Mouse (Mus musculus) Muller cell, postnatal 12 days (primary cell): ENCODE measurements around the gene Cdpf1.
"Not testable (repeated sequence)": the region's sequence is repeated elsewhere in the genome, so short reads cannot be mapped to it uniquely, and the experiment has no call there.

Experiments
- DNase-seq: peaks from one replicate; pipeline ENCODE4 v3.0.0-alpha.2; 2015; ENCODE audit errors: inconsistent ontology term

Cdpf1 gene

DNA sequence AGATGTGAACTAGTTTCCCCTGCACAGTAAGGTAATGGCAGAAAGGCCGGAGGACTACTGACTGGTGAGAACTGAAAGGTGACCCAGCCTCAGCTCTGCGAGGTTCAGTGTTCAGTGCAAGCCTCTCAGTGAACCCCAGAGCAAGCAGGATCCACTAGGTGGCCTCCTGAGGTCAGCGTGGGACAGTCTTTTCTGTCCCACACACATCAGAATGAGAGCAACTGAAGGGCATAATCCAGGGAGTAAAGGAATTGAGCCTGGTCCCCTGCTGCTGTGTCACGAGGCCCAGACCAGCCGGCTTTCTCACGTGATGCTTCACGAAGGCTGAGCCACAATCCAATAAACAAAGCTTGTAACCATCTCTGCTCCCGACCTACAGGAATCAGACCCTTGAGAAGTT is 3.1 kb downstream of the Cdpf1 start:
- DNase-seq, result no peak

DNA sequence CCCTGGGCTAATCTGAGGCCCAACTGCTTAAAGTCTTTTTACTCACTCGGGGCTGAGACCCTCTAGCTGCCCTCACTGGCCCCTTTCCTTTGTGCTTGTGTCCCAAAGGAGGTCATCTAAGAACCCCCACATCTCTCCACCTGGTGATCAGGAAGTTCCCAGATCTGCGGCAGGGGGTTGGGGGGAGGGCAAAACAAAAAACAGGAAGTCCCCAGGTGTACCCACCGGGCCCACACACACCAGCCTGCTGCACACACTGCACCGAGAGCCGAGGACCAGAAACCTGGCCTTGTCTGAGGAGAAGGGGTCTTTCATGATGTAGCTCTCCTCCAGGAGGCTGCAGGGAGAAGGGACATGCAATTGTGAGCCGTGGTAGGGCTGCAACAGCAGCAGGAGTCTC is 3.5 kb downstream of the Cdpf1 start:
- DNase-seq, result no peak

DNA sequence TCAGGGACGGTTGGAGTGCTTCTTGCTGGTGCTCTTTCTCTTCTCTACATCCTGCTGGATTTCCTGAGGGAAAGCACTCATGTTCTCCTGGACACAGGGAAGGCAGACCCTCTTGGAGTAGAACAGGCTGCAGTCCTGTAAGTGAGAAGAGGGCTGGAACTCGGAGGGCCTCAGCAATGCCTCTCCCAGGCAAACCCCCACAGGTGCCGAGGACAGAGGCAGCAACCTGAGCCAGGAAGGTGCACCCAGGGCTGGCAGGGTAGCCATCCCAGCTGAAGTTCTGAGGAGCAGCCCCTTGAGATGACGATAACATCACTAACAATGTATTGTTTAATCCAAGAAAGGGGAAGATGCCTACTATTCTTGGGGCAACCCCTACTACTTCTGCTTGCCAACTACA is 4.1 kb downstream of the Cdpf1 start:
- no peak for DNase-seq

DNA sequence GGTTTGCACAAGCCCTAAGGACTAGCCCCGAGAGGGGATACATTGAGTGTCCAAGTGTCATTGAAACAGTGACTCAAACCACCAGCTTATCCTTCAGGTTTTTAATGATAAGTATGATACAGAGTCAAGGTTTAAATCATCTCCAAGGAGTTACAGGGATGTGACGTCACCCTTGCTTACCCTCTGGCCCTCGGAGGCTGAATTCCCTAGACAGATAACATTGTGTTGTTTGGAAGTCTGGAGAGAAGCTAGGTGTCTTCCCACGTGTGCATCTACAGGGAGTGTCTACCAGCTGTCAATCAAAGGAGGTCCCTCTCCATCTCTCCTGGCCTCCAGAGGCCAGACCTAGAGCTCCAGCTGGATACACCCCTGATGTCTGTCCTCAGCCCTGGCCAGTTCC is 4.6 kb downstream of the Cdpf1 start:
- DNase-seq, result no peak

DNA sequence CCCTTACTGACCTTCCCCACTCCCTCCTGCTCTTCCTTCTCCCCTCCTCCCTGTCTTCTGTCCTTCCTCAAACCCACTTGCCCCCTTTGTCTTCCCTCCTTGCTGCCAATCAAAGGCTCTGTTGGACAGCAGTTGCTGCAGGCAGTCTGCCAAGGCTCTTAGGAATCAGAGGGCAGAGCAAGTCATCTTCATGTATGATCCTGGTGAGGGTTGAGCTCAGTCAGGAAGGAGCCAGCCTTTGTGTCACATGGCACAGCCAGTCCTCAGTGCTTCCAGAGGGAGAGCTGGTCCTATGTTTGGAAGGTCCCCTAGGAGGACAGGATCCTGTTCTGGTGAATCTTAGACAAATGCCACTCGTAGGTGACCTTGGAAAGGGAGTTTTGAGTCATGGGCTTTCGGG is 8.6 kb downstream of the Cdpf1 start:
- DNase-seq, result no peak

DNA sequence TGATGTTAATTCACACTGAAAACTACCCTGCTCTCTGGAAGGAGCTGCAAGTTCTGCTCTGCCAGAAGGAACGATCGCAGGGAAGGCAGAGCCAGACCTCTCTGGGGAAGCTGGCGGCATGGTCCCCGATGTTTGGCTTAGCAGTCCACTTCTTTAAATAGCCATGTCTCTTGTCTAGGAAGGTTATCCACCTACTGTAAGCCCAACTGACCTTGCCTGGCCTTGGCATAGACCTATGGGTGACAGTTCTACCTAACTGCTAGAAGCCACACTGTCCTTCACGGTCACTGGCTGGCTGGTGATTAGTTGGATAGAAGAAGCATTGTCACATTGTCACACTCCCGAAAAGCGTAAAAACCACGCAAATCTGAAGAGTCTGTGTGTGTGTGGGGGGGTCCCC is 12.8 kb downstream of the Cdpf1 start:
- no peak for DNase-seq

DNA sequence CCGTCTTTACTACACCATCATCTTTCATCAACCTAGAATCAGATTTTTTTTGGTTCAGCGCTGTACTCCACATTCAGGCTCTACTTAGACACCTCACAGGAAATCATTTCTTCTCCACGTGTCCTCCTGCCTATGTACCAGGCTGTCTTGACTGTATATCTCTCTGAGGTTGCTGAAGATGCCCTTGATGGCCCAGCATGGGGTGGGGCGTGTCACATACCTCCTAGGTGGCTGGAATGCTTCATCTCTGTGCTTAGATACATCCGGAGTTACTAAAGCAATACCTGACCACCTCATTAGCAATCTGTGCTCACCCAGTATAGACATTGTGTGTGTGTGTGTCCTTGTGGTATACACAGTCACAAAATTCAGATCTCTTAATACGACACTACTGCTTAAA is 16.0 kb downstream of the Cdpf1 start:
- no peak for DNase-seq

DNA sequence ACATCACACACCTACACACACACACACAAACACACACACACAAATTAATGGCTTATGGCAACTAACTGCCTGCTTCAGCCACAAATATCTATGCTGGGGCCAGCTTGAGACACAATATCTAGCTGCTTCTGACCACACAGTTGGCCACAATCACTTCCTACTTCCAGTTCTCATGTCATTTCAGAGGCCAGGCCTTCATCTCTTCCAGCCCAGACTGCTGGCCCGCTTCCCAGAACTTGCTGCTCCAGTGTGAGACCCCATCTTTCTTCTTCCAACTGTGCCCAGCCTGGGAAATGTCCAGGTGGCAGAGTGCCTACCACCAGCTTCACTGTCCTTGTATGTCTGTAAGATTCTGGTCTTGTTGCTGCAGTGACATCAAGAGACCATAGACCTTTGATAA is 18.7 kb downstream of the Cdpf1 start:
- peak; percentile 83 for DNase-seq

DNA sequence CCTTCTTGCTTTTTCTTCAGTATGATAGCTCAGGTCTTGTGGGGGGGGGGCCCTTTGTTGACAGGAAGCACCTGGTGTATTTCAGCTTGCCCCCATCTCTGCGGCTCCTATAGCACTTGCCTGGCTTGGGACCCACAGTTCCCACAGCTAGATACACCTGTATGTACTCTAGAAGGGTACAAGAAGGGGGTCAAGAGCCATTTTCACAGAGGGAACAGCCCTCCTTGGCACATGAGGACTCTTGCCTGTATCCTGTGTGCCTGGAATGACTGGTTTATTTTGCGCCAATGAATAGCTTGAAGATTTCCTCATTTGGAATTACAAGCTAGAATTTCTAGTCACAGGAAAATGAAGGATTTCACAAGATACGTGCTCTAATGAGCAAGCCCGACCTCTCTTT is 20.0 kb downstream of the Cdpf1 start:
- DNase-seq, result no peak

DNA sequence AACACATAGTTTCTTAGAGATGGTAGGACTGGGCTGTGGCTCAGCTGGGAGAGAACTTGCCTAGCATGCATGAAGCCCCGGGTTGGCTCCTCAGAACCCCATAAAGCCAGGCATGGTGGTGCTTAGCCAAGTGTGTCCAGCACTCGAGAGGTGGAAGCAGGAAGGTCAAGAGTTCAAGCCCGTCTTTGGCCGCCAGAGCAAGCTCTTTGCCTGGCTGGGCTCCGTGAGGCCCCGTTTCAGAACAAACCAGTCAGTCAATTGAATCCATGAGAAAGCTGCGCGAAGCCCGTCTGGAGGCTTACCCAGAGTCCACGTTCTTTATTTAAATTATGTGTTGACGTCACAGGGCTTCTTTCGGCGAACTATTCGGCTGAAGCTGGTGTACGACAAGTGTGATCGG is 22.9 kb downstream of the Cdpf1 start:
- no peak for DNase-seq

DNA sequence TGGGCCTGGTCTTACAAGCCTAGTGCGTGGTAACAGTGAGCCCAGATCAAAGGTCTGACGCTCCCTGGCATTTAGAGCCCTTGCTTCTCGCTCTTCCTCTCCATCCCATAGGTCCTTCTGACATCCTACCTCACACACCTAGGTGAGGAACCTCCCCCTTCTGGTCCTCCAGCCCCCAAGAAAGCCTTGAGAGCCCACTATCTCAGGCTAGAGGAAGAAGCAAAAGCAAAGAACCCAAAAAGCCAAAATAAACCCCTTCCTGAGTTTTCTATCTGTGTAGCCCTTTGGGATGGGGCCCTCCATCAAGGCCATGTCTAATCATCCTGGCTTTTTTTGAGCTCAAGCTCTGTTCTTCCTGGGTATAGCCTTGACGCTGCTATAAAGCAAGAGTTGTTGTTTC is 23.4 kb downstream of the Cdpf1 start:
- DNase-seq, result no peak

DNA sequence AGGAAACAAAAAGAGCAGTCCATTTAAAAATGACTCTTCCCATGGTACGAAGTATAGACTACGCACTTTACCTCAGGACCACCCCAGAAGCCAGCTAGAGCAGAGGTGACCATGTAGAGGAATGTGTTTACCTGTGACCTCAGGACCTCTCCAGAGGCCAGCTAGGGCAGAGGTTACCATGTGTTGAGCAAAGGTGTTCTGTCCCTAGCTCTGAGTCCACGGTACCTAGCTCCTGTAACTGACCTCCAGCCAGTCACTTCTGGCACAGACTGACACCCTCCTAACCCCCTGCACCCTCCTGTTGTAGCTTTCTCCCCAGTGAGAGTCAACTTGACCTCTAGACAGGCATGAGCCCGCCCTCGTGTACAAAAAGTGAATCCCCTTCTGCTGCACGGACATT is 24.0 kb downstream of the Cdpf1 start:
- DNase-seq, result no peak

DNA sequence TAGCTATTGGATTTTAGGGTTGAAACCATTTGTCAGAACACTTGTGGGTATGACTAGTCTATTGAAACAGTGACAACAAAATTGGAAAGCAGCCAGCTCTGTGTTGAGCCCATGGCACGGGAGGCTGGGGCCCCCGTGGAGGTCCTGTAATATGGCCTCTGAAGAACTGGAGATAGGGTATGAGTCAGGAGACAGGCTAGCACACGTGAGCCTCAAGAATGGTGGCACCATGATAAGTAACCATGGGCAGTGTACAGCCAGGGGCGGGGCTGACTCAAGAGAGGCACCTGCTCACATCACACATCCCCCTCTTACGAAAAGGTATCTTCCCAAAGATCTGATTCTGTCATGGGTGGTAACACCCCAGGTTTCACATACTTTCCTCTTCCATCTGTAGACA is 24.8 kb downstream of the Cdpf1 start:
- no peak for DNase-seq

DNA sequence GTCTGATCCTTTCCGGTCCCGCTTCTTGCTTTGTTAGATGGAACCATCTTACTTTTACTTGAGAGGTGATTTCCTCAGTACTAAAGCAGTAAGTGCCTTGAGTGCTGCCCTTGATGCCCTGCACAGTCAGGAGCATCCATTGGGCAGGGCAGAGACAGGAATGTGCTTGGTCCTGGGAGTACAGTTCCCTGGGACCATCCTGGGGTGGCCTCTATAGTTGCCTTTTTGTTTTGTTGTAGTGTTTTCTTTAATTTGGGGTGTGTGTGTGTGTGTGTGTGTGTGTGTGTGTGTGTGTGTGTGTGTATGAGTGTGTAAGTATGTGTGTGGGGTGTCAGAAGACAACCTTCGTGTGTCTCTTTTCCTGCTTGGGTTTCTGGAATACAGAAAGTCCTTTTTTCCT is 27.2 kb downstream of the Cdpf1 start:
- DNase-seq, result no peak

DNA sequence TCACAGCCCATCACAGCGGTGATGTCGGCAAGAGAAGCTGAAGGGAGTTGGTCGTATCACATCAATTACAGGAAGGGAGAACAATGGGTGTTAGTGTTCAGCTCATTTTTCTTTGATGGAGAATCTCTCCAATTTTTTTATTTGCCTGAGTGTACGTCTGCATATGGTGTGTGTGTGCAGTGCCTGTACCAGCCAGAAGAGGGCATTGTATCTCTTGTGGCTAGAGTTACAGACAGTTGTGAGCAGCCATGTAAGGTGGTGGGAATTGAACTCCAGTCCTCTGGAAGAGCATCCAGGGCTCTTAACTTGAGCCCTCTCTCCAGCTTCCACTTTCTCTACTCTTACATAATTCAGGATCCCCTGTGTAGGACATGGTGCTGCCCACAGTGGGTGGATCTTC is 28.4 kb downstream of the Cdpf1 start:
- no peak for DNase-seq

DNA sequence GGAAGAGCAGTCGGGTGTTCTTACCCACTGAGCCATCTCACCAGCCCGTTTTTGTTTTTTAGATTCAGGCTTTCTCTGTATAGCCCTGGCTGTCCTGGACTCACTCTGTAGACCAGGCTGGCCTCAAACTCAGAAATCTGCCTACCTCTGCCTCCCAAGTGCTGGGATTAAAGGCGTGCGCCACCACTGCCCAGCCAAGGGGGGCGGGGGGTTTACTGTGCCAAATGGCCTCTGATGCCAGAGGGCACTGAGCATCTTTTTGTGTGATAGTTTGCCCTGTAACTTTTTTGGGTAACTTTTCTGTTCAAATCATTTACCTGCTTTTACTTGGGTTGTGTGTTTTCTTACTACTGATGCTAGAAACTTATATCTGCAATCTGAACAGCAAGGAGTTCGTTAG is 32.6 kb downstream of the Cdpf1 start:
- not testable (repeated sequence) for DNase-seq

DNA sequence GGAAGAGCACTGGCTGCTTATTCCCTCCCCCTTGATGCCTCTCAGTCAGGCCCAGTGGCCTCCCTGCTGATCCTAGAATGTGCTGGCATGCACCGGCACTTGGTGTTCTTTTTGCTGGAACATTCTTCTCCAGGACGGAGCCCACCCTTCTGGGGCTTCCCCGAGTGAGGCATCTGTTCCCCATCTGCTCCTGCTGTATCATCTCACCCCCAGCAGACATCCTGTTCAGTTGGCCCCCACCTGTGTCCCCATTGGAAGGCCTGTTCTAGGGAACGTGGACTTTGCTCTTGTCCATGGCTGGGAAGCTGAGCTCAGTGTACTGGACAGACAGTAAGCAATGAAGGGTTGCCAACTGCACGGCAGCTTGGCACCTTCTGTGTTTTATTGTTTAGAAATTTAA is 34.7 kb downstream of the Cdpf1 start:
- DNase-seq, result no peak

DNA sequence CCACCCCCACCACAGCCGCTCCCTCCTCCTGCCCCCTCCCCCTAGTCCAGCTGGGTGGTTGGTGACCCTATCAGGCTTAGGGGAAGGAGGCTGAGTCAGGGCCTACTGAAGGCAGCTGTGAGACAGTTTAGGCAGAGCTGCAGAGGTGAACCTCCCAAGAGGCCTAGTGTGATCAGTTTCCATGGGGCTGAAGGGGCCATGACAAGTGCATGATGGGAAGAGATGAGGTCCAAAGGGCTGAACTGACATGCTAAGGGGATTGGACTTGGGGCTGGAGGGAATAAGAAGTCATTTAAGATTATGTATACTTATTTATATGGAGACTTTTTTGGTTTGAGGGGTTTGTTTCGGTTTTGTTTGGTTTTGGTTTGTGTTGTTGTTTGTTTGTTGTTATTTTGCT is 35.3 kb downstream of the Cdpf1 start:
- DNase-seq, result no peak

DNA sequence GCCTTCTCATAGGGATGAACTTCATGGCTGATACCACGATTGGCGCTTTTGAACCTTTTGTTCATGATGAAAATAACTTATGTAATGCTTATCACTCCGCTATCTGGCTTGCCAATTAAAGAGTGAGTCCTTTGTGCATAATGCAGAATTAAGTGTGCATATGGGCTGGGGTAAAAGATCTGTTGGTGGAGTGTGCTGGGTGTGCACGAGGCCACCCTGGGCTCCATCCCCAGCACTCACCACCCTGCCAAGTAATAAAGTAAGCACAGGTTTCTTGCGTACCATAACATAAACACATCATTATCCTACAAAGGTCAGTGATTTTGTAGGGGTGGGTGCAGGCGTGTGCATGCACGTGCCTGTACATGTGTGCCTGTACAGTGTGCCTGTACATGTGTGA is 36.5 kb downstream of the Cdpf1 start:
- DNase-seq, result no peak

DNA sequence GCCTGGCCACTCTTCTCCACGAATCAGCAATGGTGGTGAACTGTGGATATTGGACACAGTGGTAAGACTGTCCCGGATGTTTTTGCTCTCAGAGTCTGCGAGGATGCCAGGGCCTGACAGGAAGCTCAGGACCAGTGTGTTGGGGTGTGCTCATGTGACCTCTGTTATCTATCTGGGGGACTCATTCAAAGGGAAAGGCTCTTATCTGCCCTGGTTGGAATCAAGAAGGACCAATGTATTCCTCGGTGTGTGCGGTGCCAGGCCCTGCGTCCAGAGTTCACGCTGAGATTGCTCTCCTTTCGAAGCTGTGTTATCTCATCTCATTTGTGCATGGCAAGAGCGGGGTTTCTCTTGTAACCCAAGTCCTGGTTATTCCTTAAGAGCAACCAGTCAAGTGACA is 37.1 kb downstream of the Cdpf1 start:
- no peak for DNase-seq

DNA sequence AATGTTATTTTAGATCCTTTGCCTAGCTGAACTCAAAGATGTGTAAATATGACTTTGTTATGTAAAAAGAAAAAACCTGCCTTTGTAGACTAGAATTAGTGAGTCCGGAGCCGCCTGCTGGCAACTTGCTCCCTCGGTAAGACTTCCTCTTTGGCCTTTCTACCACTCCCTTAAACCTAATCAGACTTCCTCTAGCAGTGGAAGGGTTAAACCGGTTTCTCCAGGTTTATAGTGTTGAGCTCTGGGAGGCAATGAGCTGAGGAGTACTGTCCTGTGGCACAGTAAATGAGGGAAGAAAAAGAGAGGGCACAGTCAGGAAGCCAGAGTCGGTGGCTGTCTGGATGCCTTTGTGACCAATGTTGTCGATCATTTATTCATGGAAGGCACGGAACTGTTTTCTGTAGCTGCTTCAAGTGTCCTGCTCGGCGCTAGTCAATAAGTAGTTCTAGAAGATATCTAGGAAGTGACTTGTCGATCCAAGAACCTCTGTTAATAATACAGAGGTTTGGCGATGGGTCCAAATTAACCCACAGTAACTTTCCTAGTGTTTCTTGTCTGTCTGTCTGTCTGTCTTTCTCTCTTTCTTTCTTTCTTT is 39.3 kb downstream of the Cdpf1 start:
- no peak for DNase-seq

DNA sequence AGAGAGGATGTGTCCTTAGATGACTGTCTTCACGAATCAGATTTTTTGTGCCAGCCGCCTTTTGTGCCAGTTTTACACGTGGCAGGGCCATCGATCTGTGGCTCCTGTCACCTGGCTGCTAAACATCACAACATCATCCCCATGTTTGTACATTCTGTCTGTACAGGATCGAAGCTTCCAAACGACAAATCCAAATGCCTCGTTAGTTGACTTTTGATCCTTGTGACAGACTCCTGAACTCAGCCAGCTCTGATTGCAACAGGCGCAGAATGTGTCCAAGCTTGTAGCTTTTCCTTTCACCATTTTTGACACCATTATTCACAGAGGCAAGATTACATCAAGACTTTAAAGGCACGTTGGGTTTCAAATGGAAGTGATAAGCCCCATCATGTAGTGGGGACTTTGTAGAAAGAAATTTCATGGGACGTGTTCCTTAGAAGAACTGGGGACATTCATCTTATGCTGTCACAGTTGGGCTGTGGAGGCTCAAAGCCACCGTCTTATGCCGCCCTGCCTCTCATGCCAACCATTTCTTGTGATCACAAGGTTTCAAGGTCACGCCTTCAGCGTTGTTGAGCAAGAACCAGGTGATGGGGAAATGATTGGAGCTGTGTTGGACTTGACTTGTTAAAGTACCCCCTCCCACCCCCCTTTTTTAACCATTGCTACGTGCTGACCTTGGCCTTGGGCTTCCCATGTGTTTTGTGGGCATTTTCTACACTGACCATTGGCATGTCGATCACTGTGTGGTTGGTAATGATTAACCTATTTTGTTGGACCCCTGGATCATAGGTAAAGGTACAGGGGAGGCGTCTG is 40.0 kb downstream of the Cdpf1 start:
- DNase-seq, result no peak

DNA sequence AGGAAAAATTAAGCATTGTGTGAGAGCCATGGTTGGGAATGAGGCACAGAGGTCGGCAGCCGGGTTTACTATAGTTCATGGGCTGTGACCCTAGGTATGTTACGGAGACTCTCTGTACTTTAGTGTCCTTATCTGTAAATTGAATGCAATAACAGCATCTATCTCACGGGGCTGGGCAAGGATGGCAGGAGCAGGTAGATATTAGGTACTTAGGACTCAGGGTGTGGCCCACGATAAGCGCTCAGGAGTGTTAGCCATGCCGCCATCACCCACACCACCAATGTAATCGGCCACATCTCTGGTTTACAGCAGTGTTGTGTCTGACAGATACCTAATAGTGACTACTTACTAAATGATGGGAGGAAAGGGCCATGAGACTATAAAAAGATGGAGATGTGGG is 42.5 kb downstream of the Cdpf1 start:
- no peak for DNase-seq

DNA sequence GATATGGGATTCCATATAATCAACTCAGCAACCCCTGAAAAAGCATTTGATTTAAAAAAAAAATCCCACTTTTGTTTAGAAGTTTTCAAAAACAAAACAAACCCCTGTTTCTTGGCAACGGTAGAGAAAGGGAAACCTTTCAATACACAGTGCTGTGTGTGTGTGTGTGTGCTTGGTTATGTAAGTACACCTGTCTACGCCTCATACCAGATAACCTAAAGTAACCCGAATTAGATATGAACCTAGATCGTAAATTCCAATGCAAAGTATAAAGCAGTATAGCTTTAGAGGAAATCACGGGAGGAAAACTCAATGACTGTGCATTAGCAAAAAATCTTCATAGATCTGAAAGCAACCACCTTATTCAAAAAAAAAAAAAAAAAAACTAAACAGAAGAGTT is 44.8 kb downstream of the Cdpf1 start:
- DNase-seq, result no peak
